Mouse (Mus musculus) yolk sac, embryonic 10.5 days (tissue): Measurements from ENCODE around the gene Slc19a1.

Source experiments
- DNase-seq: peaks from one replicate; pipeline ENCODE4 v3.0.0-alpha.2; 2017; ENCODE audit warnings: low spot score

Gene Slc19a1

DNA sequence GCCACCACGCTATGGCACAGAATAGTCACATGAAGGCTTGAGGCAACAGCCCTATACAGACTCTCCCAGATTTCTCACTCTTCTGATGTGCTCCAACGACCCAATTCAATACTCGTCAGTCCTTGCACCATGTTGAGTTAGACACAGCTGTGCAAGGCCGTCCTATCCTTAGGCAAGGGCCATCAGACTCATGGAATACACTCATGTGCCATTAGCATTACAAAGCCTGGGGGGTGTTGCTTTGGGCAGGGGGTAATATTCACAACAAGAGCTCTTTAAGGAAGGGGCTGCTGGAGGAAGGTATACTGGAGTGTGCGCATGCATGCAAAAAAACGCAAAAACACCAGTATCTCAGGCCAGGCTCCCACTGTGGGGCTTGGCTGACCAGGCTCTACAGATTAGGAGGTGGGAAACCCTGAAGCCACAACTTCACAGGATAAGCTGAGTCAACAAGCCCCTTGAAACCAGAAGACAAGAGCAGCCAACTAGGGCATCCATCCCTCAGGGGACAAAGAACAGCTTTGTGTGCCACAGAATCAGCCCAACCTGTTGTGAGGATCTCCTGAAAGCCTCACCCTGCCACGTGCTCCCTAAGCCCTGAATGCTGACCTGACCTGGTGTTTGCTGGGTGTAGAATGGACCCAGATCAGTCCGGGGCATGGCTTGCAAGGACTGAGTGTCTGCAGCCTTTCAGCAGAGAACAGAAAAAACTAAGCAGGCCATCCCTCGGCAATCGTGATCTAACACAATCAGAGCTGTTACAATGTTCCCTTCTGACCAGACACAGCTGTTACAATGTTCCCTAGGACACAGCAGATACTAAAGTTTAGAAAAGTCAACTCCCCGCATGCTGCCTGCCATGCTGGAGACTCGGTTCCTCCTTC is 65.2 kb downstream of the Slc19a1 start:
- DNase-seq: no peak

DNA sequence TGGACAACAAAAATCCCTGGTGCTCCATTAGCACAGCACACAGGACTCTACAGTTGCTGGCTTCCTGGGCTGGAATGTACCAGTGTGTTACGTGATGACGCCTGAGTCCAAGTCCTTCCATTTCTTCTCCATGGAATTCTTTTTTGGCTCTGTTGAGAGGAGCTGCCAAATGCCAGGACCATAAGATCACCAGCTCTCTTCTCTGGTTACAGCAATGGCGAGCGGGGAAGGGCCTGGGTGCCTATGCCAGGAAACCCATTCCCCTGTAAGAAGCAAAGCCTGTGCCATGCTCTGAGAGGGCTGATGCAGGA is 65.8 kb downstream of the Slc19a1 start:
- DNase-seq: no peak

DNA sequence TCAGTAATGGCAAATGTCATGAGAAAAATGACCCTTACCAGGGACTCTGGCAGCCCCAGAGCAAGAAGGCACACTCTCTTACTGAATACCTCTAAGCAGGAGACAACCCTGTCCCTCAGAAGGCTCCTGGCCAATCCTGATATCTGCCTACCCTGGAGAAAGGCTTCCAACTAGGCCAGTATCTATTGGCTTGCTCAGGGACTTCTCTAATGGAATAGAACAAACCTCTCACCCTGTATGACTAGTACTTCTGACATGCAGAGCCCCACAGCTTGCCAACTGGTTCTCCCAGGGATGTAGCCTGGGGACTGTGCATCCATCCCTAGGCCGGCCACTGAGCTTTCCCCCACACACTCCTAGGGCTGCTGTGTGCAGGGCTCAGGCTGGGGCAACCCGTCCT is 66.6 kb downstream of the Slc19a1 start:
- DNase-seq: no peak

DNA sequence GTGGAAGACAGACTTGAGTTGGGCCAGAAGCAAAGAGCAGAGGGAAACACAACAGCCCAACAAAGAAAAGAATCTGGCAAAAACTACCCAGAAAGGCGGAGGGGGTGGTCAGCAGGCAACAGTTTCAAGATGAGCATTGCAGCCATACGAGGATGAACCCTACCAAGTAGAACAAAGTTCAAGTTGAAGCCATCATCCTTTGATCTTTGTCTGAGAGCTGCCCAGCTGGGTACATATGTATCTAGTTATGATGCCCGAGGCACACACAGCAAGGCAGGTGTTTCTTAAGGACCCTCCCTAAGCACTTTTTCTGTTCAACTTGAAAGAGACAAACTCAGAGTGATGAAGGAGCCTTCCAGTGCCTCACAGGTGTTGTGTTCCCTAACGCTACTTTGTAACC is 67.7 kb downstream of the Slc19a1 start:
- DNase-seq: no peak

DNA sequence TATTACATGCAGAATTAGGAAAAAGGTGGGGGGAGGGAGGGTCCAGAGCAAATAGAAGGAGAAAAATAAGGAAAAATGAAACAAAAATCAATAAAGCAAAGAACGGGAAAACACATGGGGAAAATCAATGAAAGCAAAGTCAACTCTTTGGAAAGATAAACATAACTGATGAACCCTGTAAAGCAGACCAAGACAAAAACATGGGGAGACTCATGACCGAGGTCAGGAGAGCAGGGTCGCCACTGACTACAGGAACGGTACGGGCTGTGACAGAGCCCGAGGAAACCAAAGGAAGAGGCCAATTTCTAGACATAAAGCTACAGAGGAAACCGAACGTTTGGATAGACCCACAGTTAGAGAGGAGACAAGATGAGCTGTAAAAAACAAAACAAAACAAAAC is 71.6 kb downstream of the Slc19a1 start:
- no peak for DNase-seq

DNA sequence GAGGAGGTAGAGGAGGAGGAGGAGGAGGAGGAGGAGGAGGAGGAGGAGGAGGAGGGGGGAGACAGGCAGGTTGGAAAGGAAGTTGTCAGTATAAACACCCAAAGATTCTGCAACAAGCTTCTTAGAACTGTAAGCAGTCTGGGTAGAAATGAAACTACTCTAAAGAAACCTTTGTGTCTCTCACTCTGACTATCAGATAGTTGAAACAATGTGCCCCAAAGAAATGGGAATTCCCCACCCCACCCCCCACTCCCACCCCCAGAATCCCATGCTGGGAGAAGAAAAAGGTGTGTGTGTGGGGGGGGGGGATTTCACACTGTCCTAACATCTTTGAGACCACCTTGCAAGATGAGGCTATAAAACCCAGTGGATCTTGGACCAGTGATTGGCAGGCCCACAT is 72.3 kb downstream of the Slc19a1 start:
- no peak for DNase-seq

DNA sequence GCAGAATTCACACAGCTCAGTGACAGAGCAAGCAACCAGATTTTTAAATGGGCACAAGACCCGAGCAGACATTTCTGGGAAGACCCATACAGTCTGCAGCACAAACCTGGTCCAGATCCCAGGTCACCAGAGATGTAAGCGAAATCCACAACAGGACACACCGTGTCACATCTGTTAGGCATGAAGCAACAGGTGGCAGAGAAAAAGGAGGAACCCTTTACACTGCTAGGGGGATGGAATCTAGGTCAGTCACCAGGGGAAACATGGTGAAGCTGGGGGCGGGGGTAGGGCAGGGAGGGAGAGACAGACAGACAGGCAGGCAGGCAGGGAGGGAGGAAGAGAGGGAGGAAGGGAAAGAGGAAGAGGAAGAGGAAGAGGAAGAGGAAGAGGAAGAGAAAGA is 76.1 kb downstream of the Slc19a1 start:
- DNase-seq: no peak

DNA sequence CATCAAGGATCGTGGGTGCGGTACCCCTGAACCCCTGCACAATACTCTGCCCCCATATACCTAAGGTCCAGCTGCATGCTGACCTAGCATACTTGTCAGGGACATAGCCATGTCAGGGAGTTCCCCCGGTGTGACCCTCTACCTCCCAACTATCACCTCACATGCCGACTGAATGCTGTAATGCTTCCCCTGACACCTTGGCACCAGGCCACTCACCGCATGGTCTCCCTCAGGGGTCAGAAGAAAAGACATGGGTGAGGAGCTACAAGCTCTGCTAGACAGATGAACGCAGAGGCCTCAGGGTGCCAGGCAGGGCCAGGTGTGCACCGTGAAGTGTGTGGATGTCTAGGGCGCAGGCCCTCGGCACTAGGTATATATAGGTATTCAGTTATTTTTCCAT is 78.0 kb downstream of the Slc19a1 start:
- DNase-seq: no peak
